In genomic region chr8:4778266-4778665, GRCm38 (mm10) we compare ENCODE assay signal across 9 mouse cellular contexts. TPM values are rescaled to one million over a fixed set of nuclear protein-coding genes. Genes with fewer than 3 reads are reported as not detected.
A peak's percentile ranks its signal among the peaks of the same experiment; 100 is the strongest.
DNase-seq lines count a peak whose midpoint lies in the region; ATAC-seq and TF ChIP-seq lines count a peak whose summit lies in the region.
"Had no signal": no experiment of that assay in that cellular context is flagged by ENCODE, and none has a peak within 500 bp of the region (broad histone marks: within the 10 kb centered on the region; RNA-seq: fewer than 3 reads in every experiment).

No protein-coding gene starts in this region.

- no peak for TF ChIP-seq POLR2A in bone marrow, adult 2 months (IDR thresholded peaks at IDR 0.05; ENCODE audit: borderline replicate concordance, control insufficient read depth, low read depth, low read length)

- peaks cover 5% of the 10 kb centered on the region; the same call in 1 of the 2 replicates for H3K4me1 ChIP-seq in kidney, embryonic 14.5 days (ENCODE audit: control insufficient read depth, insufficient read depth, low read length)
- H3K4me1 ChIP-seq in bone marrow, adult 2 months (ENCODE audit: control insufficient read depth, insufficient read depth, low read length) = peaks cover 2% of the 10 kb centered on the region; the same call in 1 of the 2 replicates
- H3K4me1 ChIP-seq in hindbrain, embryonic 12.5 days = peaks cover 15% of the 10 kb centered on the region

- TF ChIP-seq CTCF in bone marrow, adult 2 months (IDR thresholded peaks at IDR 0.05; ENCODE audit: control insufficient read depth, insufficient read depth, low read length) = no peak

- no peaks in the 10 kb centered on the region for H3K36me3 ChIP-seq in kidney, embryonic 14.5 days (ENCODE audit: control insufficient read depth, insufficient read depth, low read length)
- H3K36me3 ChIP-seq in hindbrain, embryonic 12.5 days = peaks cover 6% of the 10 kb centered on the region; the same call in 1 of the 2 replicates

- no peaks in the 10 kb centered on the region for H3K9me3 ChIP-seq in kidney, embryonic 14.5 days (ENCODE audit: control insufficient read depth, low read length)
- H3K9me3 ChIP-seq in hindbrain, embryonic 12.5 days (replicated peaks) = 0 out of 2 replicates have a peak, but pooled peaks cover 7% of the 10 kb centered on the region

- H3K4me3 ChIP-seq in kidney, embryonic 14.5 days (ENCODE audit: low read length) = peak overlapping the region; percentile 88
- H3K4me3 ChIP-seq in bone marrow, adult 2 months (replicated peaks; ENCODE audit: control insufficient read depth, low read depth, low read length) = peak overlapping the region; percentile 50
- peak overlapping the region; percentile 60 for H3K4me3 ChIP-seq in hindbrain, embryonic 12.5 days

- peak; percentile 34; the same call in 1 of the 2 replicates for ATAC-seq in kidney, embryonic 14.5 days (ENCODE audit: low FRiP score, low TSS enrichment)
- no peak; the same call in 1 of the 2 replicates for ATAC-seq in hindbrain, embryonic 12.5 days (ENCODE audit: low FRiP score)
- peak; percentile 15 for ATAC-seq in megakaryocyte progenitor cell, adult 5-6 weeks (replicated peaks; ENCODE audit: poor library complexity)

- peak overlapping the region; percentile 67 for H3K4me2 ChIP-seq in kidney, embryonic 14.5 days (replicated peaks; ENCODE audit: low read depth, low read length)
- peak overlapping the region; percentile 65 for H3K4me2 ChIP-seq in hindbrain, embryonic 12.5 days (replicated peaks)

- 72% methylated on average over 6 of the region's 6 CpGs for WGBS in kidney, embryonic 14.5 days
- WGBS in bone marrow, adult 2 months = 65% methylated on average over 6 of the region's 6 CpGs
- 73% methylated on average over 4 of the region's 6 CpGs for WGBS in hindbrain, embryonic 12.5 days

- H3K9ac ChIP-seq in kidney, embryonic 14.5 days (ENCODE audit: low read depth, low read length) = peak overlapping the region; percentile 76; the same call in 1 of the 2 replicates
- H3K9ac ChIP-seq in hindbrain, embryonic 12.5 days = no peak overlapping the region

- DNase-seq in kidney, adult 8-10 months = no peak
- no peak for DNase-seq in adrenal gland, postnatal 36 days
- DNase-seq in urinary bladder, postnatal 25 days (ENCODE audit: low spot score) = no peak
- no peak for DNase-seq in ovary, adult 18-20 months (ENCODE audit: low spot score)

- H3K27ac ChIP-seq in kidney, embryonic 14.5 days (ENCODE audit: low read depth, low read length) = no peak overlapping the region
- no peak overlapping the region for H3K27ac ChIP-seq in bone marrow, adult 2 months (ENCODE audit: control insufficient read depth, insufficient read depth, low read depth, low read length, poor library complexity)
- no peak overlapping the region for H3K27ac ChIP-seq in hindbrain, embryonic 12.5 days
- H3K27ac ChIP-seq: gastrocnemius, adult 2 months had no signal

- no peaks in the 10 kb centered on the region for H3K27me3 ChIP-seq in kidney, embryonic 14.5 days (ENCODE audit: control insufficient read depth, insufficient read depth, low read length)
- no peaks in the 10 kb centered on the region for H3K27me3 ChIP-seq in hindbrain, embryonic 12.5 days

RNA-seq across cellular contexts. Expression of gene Shcbp1, which starts 1.1 kb away (rescaled TPM):
- 82.6 and 88.3 TPM in 2 replicates for polyA plus RNA-seq in kidney, embryonic 14.5 days (2014; fragmentation: Nextera tagmentation; extraction: Ambion mirVana)
- 16.4 and 20.7 TPM in 2 replicates for polyA plus RNA-seq in bone marrow, adult 2 months (2011; ENCODE audit: insufficient read depth, insufficient read length, low replicate concordance, missing spikeins)
- 44.1 and 45.7 TPM in 2 replicates for polyA plus RNA-seq in hindbrain, embryonic 12.5 days (2016; fragmentation: Nextera tagmentation; extraction: Ambion mirVana)
- 60.5 and 68.7 TPM in 2 replicates for total RNA-seq in megakaryocyte progenitor cell, adult 5-6 weeks (2015)
- total RNA-seq in megakaryocyte progenitor cell, adult 5-6 weeks (2017) = 54.0 and 54.6 TPM in 2 replicates
- total RNA-seq in adrenal gland, postnatal 36 days (2021) = 1 to 10 TPM; 2.1 to 2.9 TPM
